Mouse (Mus musculus) G1E (cell line): ENCODE results near the gene Lrmda.

Experiments
- CTCF ChIP-seq: IDR thresholded peaks from 2 replicates; pipeline ENCODE4 v1.5.1; 2012; ENCODE audit warnings: low read depth, low read length, inconsistent platforms, mixed read lengths
- GATA1 ChIP-seq: IDR thresholded peaks from 2 replicates; pipeline ENCODE4 v1.6.1; 2012; ENCODE audit warnings: borderline replicate concordance, low read length, inconsistent platforms, mixed read lengths
- GATA2 ChIP-seq: IDR thresholded peaks from 2 replicates; pipeline ENCODE4 v1.6.1; 2012; ENCODE audit warnings: low read depth, low read length, inconsistent platforms, borderline replicate concordance
- TAL1 ChIP-seq: conservative IDR thresholded peaks from 2 replicates; pipeline ENCODE4 v1.6.1; 2012; ENCODE audit warnings: low read depth, low read length, inconsistent platforms, mixed read lengths

- TF ChIP-seq CTCF (no peak), GATA2 (no peak), GATA1 (no peak), TAL1 (no peak)
These were observed 170.6 kb downstream of the Lrmda start for GRCm38 (mm10) chr14:22190111-22190510.
